Mouse (Mus musculus) midbrain, embryonic 15.5 days (tissue): ENCODE data around the gene Rtf2. TPM values are rescaled to one million over a fixed set of nuclear protein-coding genes. Genes with fewer than 3 reads are reported as not detected.

ENCODE experiments used
- ATAC-seq: fragments of 200-750 bp; cut with Nextera tagmentation; replicated peaks from 2 replicates; pipeline ENCODE4 v1.8.0; 2017; ENCODE audit warnings: moderate TSS enrichment
- H3K27ac ChIP-seq: fragments of 300-500 bp; sonication (generic); 2 replicates; pipeline ENCODE4 v1.5.1; 2015; ENCODE audit warnings: mild to moderate bottlenecking, inconsistent platforms
- H3K27me3 ChIP-seq: fragments of 300-500 bp; sonication (generic); replicated peaks from 2 replicates; pipeline ENCODE4 v1.6.1; 2015; ENCODE audit warnings: inconsistent platforms
- H3K36me3 ChIP-seq: fragments of 300-500 bp; sonication (generic); replicated peaks from 2 replicates; pipeline ENCODE4 v1.6.1; 2015; ENCODE audit warnings: inconsistent platforms
- H3K4me1 ChIP-seq: fragments of 300-500 bp; sonication (generic); 2 replicates; pipeline ENCODE4 v1.6.1; 2015; ENCODE audit warnings: inconsistent platforms
- H3K4me2 ChIP-seq: fragments of 300-500 bp; sonication (generic); 2 replicates; pipeline ENCODE4 v1.6.1; 2015; ENCODE audit warnings: inconsistent platforms, mild to moderate bottlenecking, moderate library complexity
- H3K4me3 ChIP-seq: fragments of 300-500 bp; sonication (generic); 2 replicates; pipeline ENCODE4 v1.5.1; 2015; ENCODE audit warnings: mild to moderate bottlenecking, inconsistent platforms
- H3K9ac ChIP-seq: fragments of 300-500 bp; sonication (generic); 2 replicates; pipeline ENCODE4 v1.6.1; 2015; ENCODE audit warnings: mild to moderate bottlenecking, inconsistent platforms
- H3K9me3 ChIP-seq: fragments of 300-500 bp; sonication (generic); 2 replicates; pipeline ENCODE4 v1.6.1; 2016; ENCODE audit warnings: inconsistent platforms
- WGBS: fragments of 180-500 bp; shearing (Covaris S2); methylation state at CpG from one replicate; pipeline ENCODE4 v1.1.7; 2015; ENCODE audit warnings: mixed read lengths; 5-methylcytosine and 5-hydroxymethylcytosine counted together
- polyA plus RNA-seq: library from polyadenylated mRNA; unstranded; fragments of >200 nt; fragmentation: Nextera tagmentation; extraction: Ambion mirVana; gene quantifications from 2 replicates; pipeline ENCODE4 v1.2.1, GENCODE M21; 2015

Gene Rtf2
- polyA plus RNA-seq, 1 experiment from 2014 or later, result 98.0 TPM

- Histone ChIP-seq H3K9me3 (no peaks in the 10 kb centered on the region), H3K4me2 (no peak overlapping the region), H3K4me3 (no peak overlapping the region), H3K27me3 (no peaks in the 10 kb centered on the region), H3K4me1 (no peaks in the 10 kb centered on the region), H3K27ac (no peak overlapping the region), H3K36me3 (no peaks in the 10 kb centered on the region), H3K9ac (no peak overlapping the region)
- ATAC-seq, result no peak
- 54% methylated on average over 7 of the region's 7 CpGs for WGBS
Observed at GRCm38 (mm10) chr2:172500752-172501316, 60.5 kb downstream of the Rtf2 start.

GRCm38 (mm10) chr2:172501341-172501740 lies 61.0 kb downstream of the Rtf2 start:
- Histone ChIP-seq H3K4me2 (no peak overlapping the region), H3K4me3 (no peak overlapping the region), H3K27ac (no peak overlapping the region), H3K36me3 (no peaks in the 10 kb centered on the region), H3K9me3 (no peaks in the 10 kb centered on the region), H3K4me1 (no peaks in the 10 kb centered on the region), H3K9ac (no peak overlapping the region), H3K27me3 (no peaks in the 10 kb centered on the region)
- WGBS, result 5% methylated on average over 4 of the region's 4 CpGs
- ATAC-seq, result no peak

- Histone ChIP-seq H3K9me3 (no peaks in the 10 kb centered on the region), H3K27ac (no peak overlapping the region), H3K4me2 (no peak overlapping the region), H3K9ac (no peak overlapping the region), H3K27me3 (no peaks in the 10 kb centered on the region), H3K36me3 (no peaks in the 10 kb centered on the region), H3K4me1 (no peaks in the 10 kb centered on the region), H3K4me3 (no peak overlapping the region)
- no peak for ATAC-seq
- WGBS, result 85% methylated on average over 14 of the region's 14 CpGs
Observed at GRCm38 (mm10) chr2:172502168-172502567, 61.8 kb downstream of the Rtf2 start.

- 86% methylated on average over 7 of the region's 7 CpGs for WGBS
- no peak for ATAC-seq
Observed at GRCm38 (mm10) chr2:172506121-172506520, 65.8 kb downstream of the Rtf2 start.

GRCm38 (mm10) chr2:172510056-172510712 lies 69.8 kb downstream of the Rtf2 start:
- Histone ChIP-seq H3K4me2 (no peak overlapping the region), H3K4me1 (no peaks in the 10 kb centered on the region), H3K27me3 (no peaks in the 10 kb centered on the region), H3K9ac (no peak overlapping the region), H3K36me3 (no peaks in the 10 kb centered on the region), H3K9me3 (no peaks in the 10 kb centered on the region), H3K27ac (no peak overlapping the region), H3K4me3 (no peak overlapping the region)
- 90% methylated on average over 15 of the region's 15 CpGs for WGBS
- ATAC-seq, result no peak

More at GRCm38 (mm10) chr2:172506121-172506520, 65.8 kb downstream of the Rtf2 start:
- Histone ChIP-seq H3K4me2 (no peak overlapping the region), H3K9me3 (no peaks in the 10 kb centered on the region), H3K27me3 (no peaks in the 10 kb centered on the region), H3K36me3 (no peaks in the 10 kb centered on the region), H3K9ac (no peak overlapping the region), H3K4me3 (no peak overlapping the region), H3K27ac (no peak overlapping the region), H3K4me1 (no peaks in the 10 kb centered on the region)

- H3K9me3 ChIP-seq, result no peaks in the 10 kb centered on the region
- H3K27ac ChIP-seq, result no peak overlapping the region
- 56% methylated on average over 3 of the region's 3 CpGs for WGBS
- no peaks in the 10 kb centered on the region for H3K36me3 ChIP-seq
- no peaks in the 10 kb centered on the region for H3K4me1 ChIP-seq
- H3K4me2 ChIP-seq, result no peak overlapping the region
- no peak for ATAC-seq
- H3K9ac ChIP-seq, result no peak overlapping the region
- H3K27me3 ChIP-seq, result no peaks in the 10 kb centered on the region; the same call in 1 of the 2 replicates
- no peak overlapping the region for H3K4me3 ChIP-seq
Observed at GRCm38 (mm10) chr2:172510899-172511298, 70.5 kb downstream of the Rtf2 start.

GRCm38 (mm10) chr2:172516407-172516992 lies 76.1 kb downstream of the Rtf2 start:
- Histone ChIP-seq H3K4me1 (no peaks in the 10 kb centered on the region), H3K27ac (no peak overlapping the region), H3K27me3 (peaks cover 4% of the 10 kb centered on the region; the same call in 1 of the 2 replicates), H3K4me3 (no peak overlapping the region), H3K36me3 (no peaks in the 10 kb centered on the region), H3K9me3 (no peaks in the 10 kb centered on the region), H3K9ac (no peak overlapping the region), H3K4me2 (no peak overlapping the region)
- 26% methylated on average over 11 of the region's 11 CpGs for WGBS
- no peak for ATAC-seq

Other genes with a start within 250 kb of the Rtf2 start
- gene Mc3r, start 192.1 kb upstream of the Rtf2 start, polyA plus RNA-seq, result 0.39 and 0.70 TPM in 2 replicates
- gene Fam210b, start 95.0 kb upstream of the Rtf2 start, polyA plus RNA-seq, result 19.9 and 22.4 TPM in 2 replicates
- gene Aurka, start 70.0 kb upstream of the Rtf2 start, polyA plus RNA-seq, result 15.4 TPM in 2 replicates
- 25.1 and 30.4 TPM in 2 replicates for gene Cstf1, start 69.9 kb upstream of the Rtf2 start, polyA plus RNA-seq
- gene Cass4, start 46.8 kb upstream of the Rtf2 start, polyA plus RNA-seq, result 0.12 and 0.27 TPM in 2 replicates
- gene Gcnt7, start 18.0 kb downstream of the Rtf2 start, polyA plus RNA-seq, result 2.0 and 2.3 TPM in 2 replicates
- gene Fam209, start 32.0 kb downstream of the Rtf2 start, polyA plus RNA-seq, result 0.52 TPM in 1 of 2 replicates, not detected in the other
- gene Tfap2c, start 109.0 kb downstream of the Rtf2 start, polyA plus RNA-seq, result 0.34 and 0.79 TPM in 2 replicates